Mouse (Mus musculus) stomach, postnatal 0 days (tissue): Measurements from ENCODE around the gene Reln.

Experiments
- CTCF ChIP-seq: IDR thresholded peaks from 2 replicates; pipeline ENCODE4 v1.5.1; 2016; ENCODE audit warnings: antibody characterized with exemption, low read depth, mild to moderate bottlenecking, moderate library complexity
- EP300 ChIP-seq: optimal IDR thresholded peaks from 2 replicates; pipeline ENCODE3; 2016; ENCODE audit warnings: antibody characterized with exemption

DNA sequence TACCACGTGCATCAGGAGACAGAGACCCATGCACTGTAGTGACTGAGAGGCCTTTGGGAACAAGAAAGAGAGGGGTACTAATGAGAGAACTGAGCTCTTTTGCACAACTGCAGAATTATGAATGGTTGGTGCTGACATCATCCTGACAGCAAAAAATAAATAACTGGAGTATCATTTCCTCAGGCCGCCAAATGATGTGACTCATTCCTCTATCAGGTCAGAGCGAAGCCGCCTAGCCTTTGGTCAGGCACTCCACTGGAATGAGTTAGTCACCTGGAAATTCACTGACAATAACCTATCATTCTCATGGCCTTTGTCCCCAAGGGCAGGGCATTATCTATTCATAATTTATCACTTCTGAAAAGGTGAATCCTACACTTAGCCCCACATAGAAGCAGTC is 202.7 kb downstream of the Reln start:
- TF ChIP-seq CTCF = no peak
- no peak for TF ChIP-seq EP300
